Mouse (Mus musculus) ES-E14 (cell line): ENCODE results near the gene Ermp1. TPM values are rescaled to one million over a fixed set of nuclear protein-coding genes. Genes with fewer than 3 reads are reported as not detected.
A peak's percentile ranks its signal among the peaks of the same experiment; 100 is the strongest.

Experiments
- DNase-seq: peaks from one replicate; pipeline ENCODE4 v3.0.0-alpha.2; 2013; ENCODE audit warnings: low read depth, low spot score
- H3K27ac ChIP-seq: 2 replicates; pipeline ENCODE4 v1.5.1; 2012; ENCODE audit warnings: low read depth, mild to moderate bottlenecking, low read length, moderate library complexity, mixed read lengths; ENCODE audit not compliant: poor library complexity, insufficient read depth, severe bottlenecking
- H3K36me3 ChIP-seq: 2 replicates; pipeline ENCODE4 v1.6.1; 2012; ENCODE audit warnings: mild to moderate bottlenecking, low read length, moderate library complexity, mixed read lengths; ENCODE audit not compliant: control insufficient read depth, poor library complexity, insufficient read depth, severe bottlenecking
- H3K4me1 ChIP-seq, 2 experiments: fragments of 150-350 bp in 1 of 2; sonication (generic) in 1 of 2; 2 replicates each; pipeline ENCODE4 v1.6.1; 2012; ENCODE audit warnings: low read length in 2 of 2, mild to moderate bottlenecking in 1 of 2, mixed read lengths in 1 of 2; ENCODE audit not compliant: control insufficient read depth in 2 of 2, insufficient read depth in 2 of 2, poor library complexity in 1 of 2
- H3K4me3 ChIP-seq, 2 experiments: fragments of 150-350 bp in 1 of 2; sonication (generic) in 1 of 2; 2 replicates each; pipeline ENCODE4 v1.5.1; 2012; ENCODE audit warnings: low read length in 2 of 2, low read depth in 1 of 2, mild to moderate bottlenecking in 1 of 2, mixed read lengths in 1 of 2; ENCODE audit not compliant: insufficient read depth in 1 of 2, poor library complexity in 1 of 2, severe bottlenecking in 1 of 2
- H3K9ac ChIP-seq: 2 replicates; pipeline ENCODE4 v1.6.1; 2012; ENCODE audit warnings: low read depth, mild to moderate bottlenecking, low read length, mixed read lengths; ENCODE audit not compliant: poor library complexity, insufficient read depth, severe bottlenecking
- H3K9me3 ChIP-seq: fragments of 150-350 bp; sonication (generic); 2 replicates; pipeline ENCODE4 v1.6.1; 2012; ENCODE audit warnings: low read depth, mild to moderate bottlenecking, low read length; ENCODE audit not compliant: control insufficient read depth, insufficient read depth
- CHD2 ChIP-seq: IDR thresholded peaks from 2 replicates; pipeline ENCODE4 v1.6.1; 2014; ENCODE audit warnings: mild to moderate bottlenecking, low read depth, low read length, inconsistent platforms
- HCFC1 ChIP-seq: IDR thresholded peaks from 2 replicates; pipeline ENCODE4 v1.6.1; 2012; ENCODE audit warnings: low read length, inconsistent platforms, borderline replicate concordance; ENCODE audit not compliant: insufficient read depth
- MAFK ChIP-seq: IDR thresholded peaks from 2 replicates; pipeline ENCODE4 v1.6.1; 2014; ENCODE audit warnings: mild to moderate bottlenecking, low read depth, low read length, inconsistent platforms; ENCODE audit not compliant: insufficient read depth
- ZC3H11A ChIP-seq: IDR thresholded peaks from 2 replicates; pipeline ENCODE4 v1.6.1; 2012; ENCODE audit warnings: low read depth, mild to moderate bottlenecking, inconsistent platforms, low read length, borderline replicate concordance
- ZNF384 ChIP-seq: IDR thresholded peaks from 2 replicates; pipeline ENCODE4 v1.6.1; 2012; ENCODE audit warnings: low read depth, low read length, inconsistent platforms
- in situ Hi-C, 2 experiments: fragments of 600-800 bp; cut with MboI; formaldehyde crosslinking; loops; one replicate each; pipeline ENCODE4 v1.15.1; 2025; ENCODE audit warnings: low sequenced_read_pairs in 2 of 2, inconsistent platforms in 1 of 2; ENCODE audit not compliant: unreplicated experiment in 2 of 2
- total RNA-seq: library from RNA; depleted of rRNA; stranded (reverse); fragments of 300-350 nt; gene quantifications from 2 replicates; pipeline ENCODE4 v1.2.3, GENCODE M21; 2012

The Ermp1 gene
- total RNA-seq, 1 experiment, result 80.2 TPM

- no peak for DNase-seq
- H3K36me3 ChIP-seq, result peaks cover 13% of the 10 kb centered on the region
- in situ Hi-C loops, result no loop called here
Measured at GRCm38 (mm10) chr19:29604653-29605052, 43.6 kb downstream of the Ermp1 start.

GRCm38 (mm10) chr19:29603548-29604353 lies 44.5 kb downstream of the Ermp1 start:
- Histone ChIP-seq H3K36me3 (peaks cover 16% of the 10 kb centered on the region), H3K9ac (no peak overlapping the region), H3K4me3 (no peak overlapping the region), H3K9me3 (no peaks in the 10 kb centered on the region; the same call in 1 of the 2 replicates), H3K27ac (no peak overlapping the region), H3K4me1 (peaks cover 0 to 1% of the 10 kb centered on the region in 2 experiments; a peak in 1 of 4 replicates)
- TF ChIP-seq ZNF384, result no peak
- TF ChIP-seq CHD2, result no peak
- TF ChIP-seq MAFK, result no peak
- TF ChIP-seq ZC3H11A, result no peak
- TF ChIP-seq HCFC1, result no peak
- DNase-seq, result no peak
- in situ Hi-C loops, result no loop called here

More at GRCm38 (mm10) chr19:29604653-29605052, 43.6 kb downstream of the Ermp1 start:
- Histone ChIP-seq H3K27ac (no peak overlapping the region), H3K4me1 (peaks cover 0 to 1% of the 10 kb centered on the region in 2 experiments; a peak in 1 of 4 replicates), H3K4me3 (no peak overlapping the region), H3K9ac (no peak overlapping the region), H3K9me3 (no peaks in the 10 kb centered on the region; the same call in 1 of the 2 replicates)
- TF ChIP-seq MAFK (peak; percentile 31; the same call in 1 of the 2 replicates), ZC3H11A (no peak)

GRCm38 (mm10) chr19:29598981-29599380 lies 49.2 kb downstream of the Ermp1 start:
- Histone ChIP-seq H3K36me3 (peaks cover 21% of the 10 kb centered on the region), H3K4me1 (peaks cover 0 to 5% of the 10 kb centered on the region in 2 experiments; a peak in 2 of 4 replicates), H3K9ac (no peak overlapping the region), H3K9me3 (no peaks in the 10 kb centered on the region), H3K27ac (no peak overlapping the region), H3K4me3 (no peak overlapping the region)
- in situ Hi-C loops, result no loop called here
- DNase-seq, result no peak
- TF ChIP-seq ZNF384, result no peak
- TF ChIP-seq HCFC1, result no peak
- TF ChIP-seq ZC3H11A, result no peak
- no peak for TF ChIP-seq MAFK
- TF ChIP-seq CHD2, result no peak

- H3K9ac ChIP-seq, result no peak overlapping the region
- no peak overlapping the region for H3K4me3 ChIP-seq
- no peaks in the 10 kb centered on the region for H3K9me3 ChIP-seq
- in situ Hi-C loops, result no loop called here
- no peak overlapping the region for H3K27ac ChIP-seq
- peak; percentile 21 for DNase-seq
- TF ChIP-seq ZC3H11A, result no peak
- no peak for TF ChIP-seq HCFC1
- no peak for TF ChIP-seq ZNF384
- no peak for TF ChIP-seq CHD2
- no peak for TF ChIP-seq MAFK
- H3K36me3 ChIP-seq, result peaks cover 11% of the 10 kb centered on the region
- peaks cover 4 to 8% of the 10 kb centered on the region in 2 experiments; a peak in 3 of 4 replicates for H3K4me1 ChIP-seq
Measured at GRCm38 (mm10) chr19:29596985-29597384, 51.2 kb downstream of the Ermp1 start.
